Mouse (Mus musculus) kidney, adult 9 months (tissue): Measurements from ENCODE around the gene Nrd1.

Source experiments
- DNase-seq: peaks from one replicate; pipeline ENCODE4 v3.0.0; 2022

The Nrd1 gene

GRCm38 (mm10) chr4:108999999-109000950 lies at the start of gene Nrd1:
Nrd1 (plus strand) TSS chr4:109000655.
- peak; percentile 99 for DNase-seq

GRCm38 (mm10) chr4:108951663-108952062 lies 48.8 kb upstream of the Nrd1 start:
- DNase-seq, result no peak

GRCm38 (mm10) chr4:108959696-108960095 lies 40.8 kb upstream of the Nrd1 start:
- no peak for DNase-seq

GRCm38 (mm10) chr4:108960619-108961460 lies 39.6 kb upstream of the Nrd1 start:
- no peak for DNase-seq

GRCm38 (mm10) chr4:108963017-108963416 lies 37.4 kb upstream of the Nrd1 start:
- no peak for DNase-seq

- DNase-seq, result no peak
Observed at GRCm38 (mm10) chr4:108969517-108969916, 30.9 kb upstream of the Nrd1 start.

- peak; percentile 15 for DNase-seq
Observed at GRCm38 (mm10) chr4:108971054-108971453, 29.4 kb upstream of the Nrd1 start.

GRCm38 (mm10) chr4:108976458-108977071 lies 23.9 kb upstream of the Nrd1 start:
- peak; percentile 70 for DNase-seq

- DNase-seq, result no peak
Observed at GRCm38 (mm10) chr4:108986833-108987472, 13.5 kb upstream of the Nrd1 start.

- no peak for DNase-seq
Observed at GRCm38 (mm10) chr4:108987473-108987842, 13.0 kb upstream of the Nrd1 start.

GRCm38 (mm10) chr4:108989430-108989829 lies 11.0 kb upstream of the Nrd1 start:
- DNase-seq, result no peak

- DNase-seq, result no peak
Observed at GRCm38 (mm10) chr4:108990032-108990431, 10.4 kb upstream of the Nrd1 start.

GRCm38 (mm10) chr4:108990571-108990970 lies 9.9 kb upstream of the Nrd1 start:
- DNase-seq, result no peak

GRCm38 (mm10) chr4:108991811-108992210 lies 8.6 kb upstream of the Nrd1 start:
- DNase-seq, result no peak

- DNase-seq, result no peak
Observed at GRCm38 (mm10) chr4:108992978-108993377, 7.5 kb upstream of the Nrd1 start.

- no peak for DNase-seq
Observed at GRCm38 (mm10) chr4:109000961-109001360, 506 bp downstream of the Nrd1 start.

GRCm38 (mm10) chr4:109008046-109008445 lies 7.6 kb downstream of the Nrd1 start:
- no peak for DNase-seq

- peak; percentile 58 for DNase-seq
Observed at GRCm38 (mm10) chr4:109014091-109014490, 13.6 kb downstream of the Nrd1 start.

- DNase-seq, result peak; percentile 71
Observed at GRCm38 (mm10) chr4:109017441-109017840, 17.0 kb downstream of the Nrd1 start.

GRCm38 (mm10) chr4:109019301-109019700 lies 18.8 kb downstream of the Nrd1 start:
- no peak for DNase-seq

GRCm38 (mm10) chr4:109021976-109022375 lies 21.5 kb downstream of the Nrd1 start:
- no peak for DNase-seq

- peak; percentile 61 for DNase-seq
Observed at GRCm38 (mm10) chr4:109025061-109025460, 24.6 kb downstream of the Nrd1 start.

- no peak for DNase-seq
Observed at GRCm38 (mm10) chr4:109026543-109026942, 26.1 kb downstream of the Nrd1 start.
